Mouse (Mus musculus) mouse embryonic stem cell (cell line): ENCODE results near the gene Plcg1.

Experiments
- in situ Hi-C, 2 experiments: fragments of 300-500 bp; cut with MboI; formaldehyde crosslinking; loops; 1 replicate in 1 of 2; 3 replicates in 1 of 2; pipeline ENCODE4 v1.14.3; 2019 to 2020; ENCODE audit warnings: low sequenced_read_pairs in 2 of 2, low pct_unique_long_range_greater_than_20kb in 1 of 2, mixed read lengths in 1 of 2; ENCODE audit not compliant: unreplicated experiment in 1 of 2

Plcg1 gene

GRCm38 (mm10) chr2:160731117-160731838, at the start of gene Plcg1:
Plcg1 (plus strand) TSS chr2:160731300.
- in situ Hi-C loops = no loop called here

GRCm38 (mm10) chr2:160700271-160700670, 30.8 kb upstream of the Plcg1 start:
- in situ Hi-C loops = no loop called here

GRCm38 (mm10) chr2:160701603-160702002, 29.5 kb upstream of the Plcg1 start:
- in situ Hi-C loops = no loop called here

GRCm38 (mm10) chr2:160702824-160703223, 28.3 kb upstream of the Plcg1 start:
- in situ Hi-C loops = no loop called here

GRCm38 (mm10) chr2:160707673-160708072, 23.4 kb upstream of the Plcg1 start:
- in situ Hi-C loops = no loop called here

GRCm38 (mm10) chr2:160715463-160716030, 15.6 kb upstream of the Plcg1 start:
- in situ Hi-C loops = no loop called here

- in situ Hi-C loops = no loop called here
Observed at GRCm38 (mm10) chr2:160717269-160717668, 13.8 kb upstream of the Plcg1 start.

GRCm38 (mm10) chr2:160718811-160719210, 12.3 kb upstream of the Plcg1 start:
- in situ Hi-C loops = no loop called here

GRCm38 (mm10) chr2:160722714-160723113, 8.4 kb upstream of the Plcg1 start:
- in situ Hi-C loops = no loop called here

- in situ Hi-C loops = no loop called here
Observed at GRCm38 (mm10) chr2:160723613-160724375, 7.3 kb upstream of the Plcg1 start.

GRCm38 (mm10) chr2:160724536-160724935, 6.6 kb upstream of the Plcg1 start:
- in situ Hi-C loops = no loop called here

- in situ Hi-C loops = no loop called here
Observed at GRCm38 (mm10) chr2:160725877-160726864, 4.9 kb upstream of the Plcg1 start.

- in situ Hi-C loops = no loop called here
Observed at GRCm38 (mm10) chr2:160728972-160729371, 2.1 kb upstream of the Plcg1 start.

GRCm38 (mm10) chr2:160729436-160729835, 1.7 kb upstream of the Plcg1 start:
- in situ Hi-C loops = no loop called here

GRCm38 (mm10) chr2:160729851-160730796, 976 bp upstream of the Plcg1 start:
- in situ Hi-C loops = no loop called here

GRCm38 (mm10) chr2:160730797-160731116, 343 bp upstream of the Plcg1 start:
- in situ Hi-C loops = no loop called here

- in situ Hi-C loops = no loop called here
Observed at GRCm38 (mm10) chr2:160731839-160732261, 750 bp downstream of the Plcg1 start.
